Mouse (Mus musculus) E14TG2a.4 (cell line): ENCODE data around the gene Rabif.
"Not testable (repeated sequence)": the region's sequence is repeated elsewhere in the genome, so short reads cannot be mapped to it uniquely, and the experiment has no call there.

ENCODE experiments used
- H3K27me3 ChIP-seq: 2 replicates; pipeline ENCODE4 v1.6.1; 2014; ENCODE audit warnings: low read length, control low read depth; ENCODE audit not compliant: insufficient read depth
- H3K36me3 ChIP-seq: 2 replicates; pipeline ENCODE4 v1.6.1; 2014; ENCODE audit warnings: low read length, control low read depth; ENCODE audit not compliant: insufficient read depth
- H3K4me1 ChIP-seq: replicated peaks from 2 replicates; pipeline ENCODE4 v1.6.1; 2014; ENCODE audit warnings: low read depth, low read length, control low read depth
- H3K4me3 ChIP-seq: replicated peaks from 2 replicates; pipeline ENCODE4 v1.5.1; 2014; ENCODE audit warnings: mild to moderate bottlenecking, low read length
- H3K9me3 ChIP-seq: 2 replicates; pipeline ENCODE4 v1.6.1; 2014; ENCODE audit warnings: low read length, control low read depth
- CTCF ChIP-seq: conservative IDR thresholded peaks from 2 replicates; pipeline ENCODE4 v1.5.1; 2014; ENCODE audit warnings: low read length
- NANOG ChIP-seq: IDR thresholded peaks from 2 replicates; pipeline ENCODE4 v1.6.1; 2014; ENCODE audit warnings: borderline replicate concordance, low read length, mixed read lengths
- POU5F1 ChIP-seq: IDR thresholded peaks from 2 replicates; pipeline ENCODE4 v1.6.1; 2014; ENCODE audit warnings: low read length, borderline replicate concordance

Gene Rabif

GRCm38 (mm10) chr1:134526752-134527151 lies 32.3 kb downstream of the Rabif start:
- H3K4me1 ChIP-seq, result peaks cover 65% of the 10 kb centered on the region
- H3K27me3 ChIP-seq, result no peaks in the 10 kb centered on the region
- no peak overlapping the region for H3K4me3 ChIP-seq
- no peaks in the 10 kb centered on the region for H3K36me3 ChIP-seq
- H3K9me3 ChIP-seq, result no peaks in the 10 kb centered on the region
- no peak for TF ChIP-seq POU5F1
- TF ChIP-seq NANOG, result no peak
- TF ChIP-seq CTCF, result no peak

DNA sequence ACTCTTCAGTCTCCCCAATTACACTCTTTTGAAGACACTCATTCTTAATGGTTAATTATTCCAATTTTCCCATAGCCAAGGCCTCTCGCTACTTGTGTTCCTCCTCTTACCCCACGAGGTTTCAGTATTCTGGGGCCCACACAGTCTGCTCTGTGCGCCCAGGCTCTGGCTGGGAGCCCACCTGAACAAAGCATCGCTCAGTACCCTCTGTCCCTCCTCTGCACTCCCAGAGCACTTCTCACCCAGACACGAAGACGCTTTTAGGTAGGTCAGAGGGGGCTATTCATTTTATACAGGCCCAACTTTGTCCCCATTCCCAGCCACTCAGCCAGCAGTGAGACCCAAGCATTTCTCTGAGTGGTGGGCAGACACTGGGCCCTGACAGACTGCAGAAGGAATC lies 36.2 kb downstream of the Rabif start:
- Histone ChIP-seq H3K4me3 (peak overlapping the region; percentile 44), H3K36me3 (no peaks in the 10 kb centered on the region), H3K4me1 (peaks cover 66% of the 10 kb centered on the region), H3K27me3 (no peaks in the 10 kb centered on the region), H3K9me3 (no peaks in the 10 kb centered on the region)
- TF ChIP-seq CTCF, result no peak
- no peak for TF ChIP-seq POU5F1
- TF ChIP-seq NANOG, result no peak

DNA sequence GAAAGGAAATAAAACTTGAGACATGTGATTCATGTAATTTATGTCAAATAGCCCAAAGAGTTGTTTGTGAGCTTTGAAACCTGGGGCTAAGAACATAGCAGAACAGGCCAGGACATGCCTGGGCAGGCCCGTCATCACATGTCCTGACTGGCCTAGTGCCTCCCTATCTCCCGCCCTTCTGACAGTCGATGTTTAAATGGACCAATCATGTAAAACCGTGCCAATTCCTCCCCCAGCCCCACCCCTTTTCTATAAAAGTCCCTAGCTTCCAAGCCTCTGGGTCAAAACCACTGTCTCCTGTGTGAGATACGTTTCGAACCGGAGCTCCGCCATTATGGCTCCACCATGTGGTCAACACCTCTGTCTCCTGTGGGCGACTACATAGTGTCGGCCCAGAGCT lies 39.3 kb downstream of the Rabif start:
- H3K4me3 ChIP-seq, result peak overlapping the region; percentile 55
- not testable (repeated sequence) for H3K36me3 ChIP-seq, H3K27me3 ChIP-seq, H3K9me3 ChIP-seq
- H3K4me1 ChIP-seq, result peaks cover 69% of the 10 kb centered on the region

DNA sequence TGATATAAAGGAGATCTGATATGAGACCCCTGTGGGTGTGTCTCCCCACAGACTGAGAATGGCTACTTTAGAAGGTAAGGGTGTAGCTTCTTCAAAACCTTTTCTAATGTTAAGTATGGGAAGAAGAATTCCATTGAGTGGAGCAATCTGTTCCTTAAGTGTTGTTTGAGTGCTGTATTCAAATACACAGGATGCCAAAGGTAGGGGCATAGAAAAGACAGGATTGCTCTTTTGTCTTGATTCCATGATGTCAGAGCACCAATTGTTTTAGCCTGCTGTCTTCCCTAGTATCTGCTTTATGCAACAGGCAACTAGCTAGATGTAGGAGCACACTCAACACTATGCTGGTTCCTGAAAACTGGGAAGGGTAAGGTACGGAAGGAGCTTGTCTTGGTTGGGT lies 40.6 kb downstream of the Rabif start:
- TF ChIP-seq CTCF, result no peak
- peak; percentile 100 for TF ChIP-seq NANOG
- peaks cover 67% of the 10 kb centered on the region for H3K4me1 ChIP-seq
- H3K9me3 ChIP-seq, result no peaks in the 10 kb centered on the region
- no peaks in the 10 kb centered on the region for H3K27me3 ChIP-seq
- H3K4me3 ChIP-seq, result no peak overlapping the region
- no peaks in the 10 kb centered on the region for H3K36me3 ChIP-seq

DNA sequence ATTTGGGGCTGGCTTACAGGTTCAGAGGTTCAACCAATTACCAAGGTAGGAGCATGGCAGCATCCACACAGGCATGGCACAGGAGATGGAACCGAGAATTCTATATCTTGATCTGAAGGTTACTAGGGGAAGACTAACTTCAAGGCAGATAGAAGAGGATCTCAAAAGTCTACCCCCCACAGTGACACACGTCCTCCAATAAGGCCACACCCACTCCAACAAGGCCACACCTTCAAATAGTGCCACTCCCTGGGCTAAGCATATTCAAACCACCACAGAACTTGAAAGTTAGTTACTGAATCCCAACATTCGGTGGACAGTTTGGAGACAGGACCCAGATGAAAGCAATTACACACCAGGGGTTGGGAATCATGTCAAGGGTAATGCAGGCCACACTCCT lies 41.1 kb downstream of the Rabif start:
- H3K9me3 ChIP-seq, result no peaks in the 10 kb centered on the region

DNA sequence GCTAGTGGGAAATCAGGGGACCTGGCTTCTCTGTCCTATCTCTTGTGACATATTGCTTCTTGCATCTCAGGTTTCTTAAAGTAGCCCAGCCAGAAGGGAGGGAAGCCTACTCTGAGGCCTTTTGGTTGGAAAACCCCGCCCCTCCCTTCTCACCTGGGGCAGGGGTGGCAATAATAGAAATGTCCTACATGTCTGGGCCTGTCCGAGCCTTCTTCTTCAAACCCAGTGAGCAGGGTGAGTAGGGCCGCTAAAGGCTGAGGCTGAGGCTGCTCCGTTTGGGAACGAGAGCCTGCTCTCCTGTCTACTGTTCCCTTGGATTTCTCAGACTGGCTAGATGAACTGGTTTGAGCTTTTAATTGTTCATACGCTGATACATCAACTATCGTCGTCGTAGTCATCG lies 46.2 kb downstream of the Rabif start:
- Histone ChIP-seq H3K27me3 (no peaks in the 10 kb centered on the region), H3K9me3 (peaks cover 7% of the 10 kb centered on the region; the same call in 1 of the 2 replicates), H3K4me3 (0 out of 2 replicates have a peak overlapping the region, but pooled peaks have one; percentile 44), H3K4me1 (peaks cover 71% of the 10 kb centered on the region), H3K36me3 (peaks cover 10% of the 10 kb centered on the region; the same call in 1 of the 2 replicates)
- TF ChIP-seq POU5F1, result no peak
- TF ChIP-seq CTCF, result no peak
- no peak for TF ChIP-seq NANOG

More for the DNA sequence above, 41.1 kb downstream of the Rabif start:
- Histone ChIP-seq H3K27me3 (no peaks in the 10 kb centered on the region), H3K36me3 (no peaks in the 10 kb centered on the region), H3K4me3 (peak overlapping the region; percentile 21; the same call in 1 of the 2 replicates), H3K4me1 (peaks cover 67% of the 10 kb centered on the region)
- no peak for TF ChIP-seq POU5F1
- no peak for TF ChIP-seq CTCF
- peak; percentile 26; the same call in 1 of the 2 replicates for TF ChIP-seq NANOG

GRCm38 (mm10) chr1:134548231-134548630 lies 53.8 kb downstream of the Rabif start:
- Histone ChIP-seq H3K27me3 (no peaks in the 10 kb centered on the region), H3K4me3 (no peak overlapping the region), H3K4me1 (peaks cover 67% of the 10 kb centered on the region), H3K36me3 (no peaks in the 10 kb centered on the region), H3K9me3 (peaks cover 17% of the 10 kb centered on the region)
- TF ChIP-seq CTCF (no peak), POU5F1 (no peak), NANOG (no peak)

DNA sequence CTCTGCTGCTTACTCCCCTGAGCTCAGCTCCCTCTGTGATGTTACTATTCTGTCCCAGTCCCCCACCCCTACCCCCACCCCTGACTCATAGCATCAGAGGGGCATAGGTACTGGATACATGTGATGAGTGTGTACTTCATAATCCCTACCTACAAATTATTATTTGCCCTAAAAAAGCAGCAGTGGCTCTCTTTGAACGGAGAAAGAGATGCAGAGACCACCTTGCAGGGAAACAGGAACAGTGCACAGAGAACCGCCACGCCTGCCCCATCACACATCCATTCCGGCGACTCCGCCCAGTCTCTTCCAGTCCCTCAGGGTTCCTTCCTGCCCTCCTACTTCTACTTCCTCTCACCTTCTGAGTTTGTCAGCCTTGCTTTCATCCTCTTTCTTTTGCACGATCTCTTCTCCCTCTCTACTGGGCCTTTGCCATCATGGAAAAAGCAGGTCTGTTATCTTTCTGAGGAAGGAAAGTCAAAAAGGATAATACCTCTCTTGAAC lies 55.2 kb downstream of the Rabif start, which contains the start of gene Mgat4e:
Gene Mgat4e (minus strand): TSS at position 51 of the 501 bp plus-strand sequence.
- Histone ChIP-seq H3K4me1 (peaks cover 71% of the 10 kb centered on the region), H3K27me3 (no peaks in the 10 kb centered on the region), H3K36me3 (no peaks in the 10 kb centered on the region), H3K4me3 (peak within 1 kb of the TSS; percentile 49), H3K9me3 (peaks cover 17% of the 10 kb centered on the region)
- TF ChIP-seq POU5F1 (no peak), CTCF (no peak), NANOG (no peak)

DNA sequence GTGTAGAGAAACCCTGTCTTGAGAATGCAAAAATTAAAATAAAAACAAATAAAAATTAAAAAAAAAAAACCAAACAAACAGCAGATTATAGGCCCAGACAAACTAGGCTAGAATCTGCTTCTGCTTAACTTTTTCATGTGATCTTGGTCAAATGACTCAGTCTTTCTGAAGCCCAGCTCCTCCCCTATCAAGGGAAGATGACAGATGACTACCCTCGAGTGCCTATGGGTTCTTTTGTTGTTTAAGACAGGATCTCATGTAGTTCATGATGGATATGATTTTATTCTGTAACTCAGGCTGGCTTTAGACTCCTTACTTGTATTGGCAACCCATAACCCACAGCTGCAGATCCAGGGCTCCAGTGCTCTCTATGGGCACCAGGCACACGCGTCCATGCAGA lies 57.4 kb downstream of the Rabif start:
- no peak overlapping the region for H3K4me3 ChIP-seq
- H3K27me3 ChIP-seq, result no peaks in the 10 kb centered on the region
- peaks cover 83% of the 10 kb centered on the region for H3K4me1 ChIP-seq
- H3K36me3 ChIP-seq, result no peaks in the 10 kb centered on the region
- TF ChIP-seq POU5F1 (no peak), NANOG (no peak), CTCF (no peak)
- peaks cover under 1% of the 10 kb centered on the region for H3K9me3 ChIP-seq
